Mouse (Mus musculus) heart, embryonic 10.5 days (tissue): ENCODE data around the gene Dmrta2. TPM values are rescaled to one million over a fixed set of nuclear protein-coding genes. Genes with fewer than 3 reads are reported as not detected.
A peak's percentile ranks its signal among the peaks of the same experiment; 100 is the strongest.

Experiments
- DNase-seq: peaks from one replicate; pipeline ENCODE4 v3.0.0-alpha.2; 2017; ENCODE audit warnings: low spot score
- H3K27ac ChIP-seq: fragments of 300-500 bp; sonication (generic); 2 replicates; pipeline ENCODE4 v1.5.1; 2016; ENCODE audit warnings: mild to moderate bottlenecking
- H3K27me3 ChIP-seq: fragments of 300-500 bp; sonication (generic); 2 replicates; pipeline ENCODE4 v1.6.1; 2016; ENCODE audit warnings: mild to moderate bottlenecking; ENCODE audit not compliant: poor library complexity, insufficient read depth, severe bottlenecking
- H3K36me3 ChIP-seq: fragments of 300-500 bp; sonication (generic); 2 replicates; pipeline ENCODE4 v1.6.1; 2016; ENCODE audit warnings: mild to moderate bottlenecking, moderate library complexity
- H3K4me1 ChIP-seq: fragments of 300-500 bp; sonication (generic); 2 replicates; pipeline ENCODE4 v1.6.1; 2016; ENCODE audit warnings: mild to moderate bottlenecking
- H3K4me3 ChIP-seq: fragments of 300-500 bp; sonication (generic); 2 replicates; pipeline ENCODE4 v1.5.1; 2016; ENCODE audit warnings: mild to moderate bottlenecking, moderate library complexity
- H3K9me3 ChIP-seq: fragments of 300-500 bp; sonication (generic); 2 replicates; pipeline ENCODE4 v1.6.1; 2016; ENCODE audit warnings: mild to moderate bottlenecking, moderate library complexity
- WGBS: fragments of 180-500 bp; shearing (Covaris S2); methylation state at CpG from one replicate; pipeline ENCODE4 v1.1.7; 2016; 5-methylcytosine and 5-hydroxymethylcytosine counted together
- polyA plus RNA-seq: library from polyadenylated mRNA; unstranded; fragments of >200 nt; fragmentation: Nextera tagmentation; extraction: Ambion mirVana; gene quantifications from 2 replicates; pipeline ENCODE4 v1.2.1, GENCODE M21; 2016

Gene Dmrta2
- polyA plus RNA-seq, 1 experiment from 2014 or later, result 0.15 TPM

DNA sequence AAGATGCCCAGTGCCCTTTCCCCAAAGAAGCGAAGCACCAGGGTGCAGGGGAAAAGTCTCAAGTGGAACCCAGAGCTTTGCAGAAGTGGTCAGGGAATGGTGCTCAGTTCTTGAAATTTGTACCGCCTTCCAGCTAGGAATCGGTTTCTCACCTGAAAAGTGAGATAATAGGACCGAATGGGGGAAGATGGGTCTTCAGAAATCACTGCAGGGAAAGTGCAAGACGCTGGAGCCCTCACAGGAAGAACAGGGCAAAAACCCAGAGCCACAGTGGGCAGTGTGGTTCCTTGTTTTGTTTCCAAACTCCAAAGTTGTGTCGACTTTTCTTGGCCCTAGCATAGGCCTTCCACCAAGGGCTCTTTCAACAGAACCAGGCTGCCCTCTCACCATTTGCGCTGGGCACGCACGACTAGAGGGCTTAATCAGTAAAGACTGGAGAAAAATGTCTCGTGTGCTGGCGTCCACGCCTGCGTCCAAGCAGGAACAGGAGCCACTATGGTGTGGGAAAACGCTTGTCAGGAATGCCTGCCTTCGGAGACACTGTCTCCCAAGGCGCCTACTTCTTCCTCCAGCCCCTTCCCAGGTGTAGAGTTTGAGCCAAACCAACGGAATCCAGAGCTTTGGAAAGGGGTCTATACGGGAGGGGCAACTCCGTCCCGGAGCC lies 3.7 kb upstream of the Dmrta2 start:
- WGBS, result 2% methylated on average over 20 of the region's 20 CpGs
- no peaks in the 10 kb centered on the region for H3K9me3 ChIP-seq
- H3K27me3 ChIP-seq, result peaks cover 89% of the 10 kb centered on the region
- H3K36me3 ChIP-seq, result no peaks in the 10 kb centered on the region
- no peak for DNase-seq
- peak overlapping the region; percentile 32; the same call in 1 of the 2 replicates for H3K4me3 ChIP-seq
- no peak overlapping the region for H3K27ac ChIP-seq
- peaks cover 20% of the 10 kb centered on the region for H3K4me1 ChIP-seq

DNA sequence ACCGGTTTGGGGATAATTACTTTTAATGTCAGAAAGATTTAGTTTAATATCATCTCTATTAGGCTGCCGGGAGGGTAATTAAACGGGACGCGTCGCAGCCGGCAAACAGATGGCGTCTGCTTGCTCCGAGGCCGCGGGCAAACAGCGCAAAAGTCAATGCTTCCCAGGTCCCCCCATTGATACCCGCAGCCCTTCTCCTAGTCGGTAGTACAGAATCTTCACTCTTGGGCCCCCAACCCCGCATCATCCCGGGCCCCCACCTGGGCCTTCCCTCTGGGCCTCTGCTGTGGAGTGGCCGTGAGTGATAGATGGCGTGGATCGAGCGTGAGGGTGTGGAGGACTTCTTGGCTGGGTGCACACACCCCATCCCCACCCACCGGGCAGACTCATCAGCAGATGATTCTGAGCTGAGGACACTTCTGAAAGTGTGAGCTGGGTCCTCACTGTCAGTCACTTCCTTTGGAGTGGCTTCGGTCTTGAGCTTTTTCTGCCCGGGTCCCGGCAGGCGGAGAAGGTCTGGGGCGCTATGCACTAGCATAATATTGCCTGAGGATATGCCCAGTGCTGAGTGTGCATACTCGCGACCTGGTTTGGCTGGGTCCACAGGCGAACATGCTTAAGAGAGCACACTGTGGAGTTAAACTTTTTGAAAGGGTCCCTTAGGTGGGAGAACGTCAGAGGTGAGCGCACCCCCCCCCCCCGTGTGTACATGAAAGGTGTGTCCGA lies 3.0 kb upstream of the Dmrta2 start:
- Histone ChIP-seq H3K27ac (no peak overlapping the region), H3K9me3 (no peaks in the 10 kb centered on the region), H3K4me1 (peaks cover 22% of the 10 kb centered on the region), H3K27me3 (peaks cover 96% of the 10 kb centered on the region), H3K4me3 (peak overlapping the region; percentile 32; the same call in 1 of the 2 replicates), H3K36me3 (no peaks in the 10 kb centered on the region)
- WGBS, result 2% methylated on average over 33 of the region's 33 CpGs
- DNase-seq, result no peak

DNA sequence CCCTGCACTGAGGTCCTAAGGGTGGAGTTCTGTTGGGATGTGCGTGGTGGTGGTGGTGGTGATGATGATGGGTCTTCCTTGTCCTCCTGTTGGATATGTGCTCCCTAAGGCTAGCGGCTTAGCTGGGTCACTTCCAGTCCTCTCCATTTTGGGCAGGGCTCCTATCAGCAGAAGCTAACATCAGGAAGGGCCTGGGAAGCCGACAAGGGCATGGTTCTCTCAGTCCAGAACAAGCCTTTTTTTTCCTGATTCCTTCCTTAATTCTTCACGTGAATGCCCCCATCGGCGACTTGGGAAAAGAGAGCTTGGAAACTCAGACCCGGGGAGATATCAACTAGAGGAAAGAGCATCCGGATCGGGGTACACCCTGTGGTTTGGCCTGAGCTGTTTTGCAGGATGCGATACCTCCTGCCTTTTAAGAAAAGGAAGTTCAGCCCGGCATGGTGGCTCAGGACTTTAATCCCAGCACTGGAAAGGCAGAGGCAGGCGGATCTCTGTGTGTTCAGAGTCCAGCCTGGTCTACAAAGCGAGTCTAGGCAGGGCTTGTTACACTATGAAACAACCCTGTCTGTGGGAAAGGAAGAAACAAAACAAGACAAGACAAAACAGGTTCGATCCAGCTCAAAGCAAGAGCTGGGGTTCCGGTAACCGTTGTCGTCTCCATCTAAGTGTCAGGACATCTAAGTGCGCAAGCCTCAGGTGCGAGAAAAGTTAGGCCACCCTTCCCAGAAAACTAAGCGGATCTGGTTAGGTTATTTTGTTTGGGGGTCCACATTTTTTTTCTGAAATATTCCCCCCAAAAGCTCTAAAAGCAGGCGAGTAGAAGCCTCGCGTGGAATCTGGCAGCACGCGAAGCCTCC lies 2.2 kb upstream of the Dmrta2 start:
- Histone ChIP-seq H3K36me3 (no peaks in the 10 kb centered on the region), H3K4me3 (no peak overlapping the region), H3K27ac (no peak overlapping the region), H3K27me3 (peaks cover 100% of the 10 kb centered on the region), H3K9me3 (no peaks in the 10 kb centered on the region), H3K4me1 (peaks cover 30% of the 10 kb centered on the region)
- DNase-seq, result no peak
- whole genome bisulfite sequencing, result 7% methylated on average over 25 of the region's 25 CpGs

DNA sequence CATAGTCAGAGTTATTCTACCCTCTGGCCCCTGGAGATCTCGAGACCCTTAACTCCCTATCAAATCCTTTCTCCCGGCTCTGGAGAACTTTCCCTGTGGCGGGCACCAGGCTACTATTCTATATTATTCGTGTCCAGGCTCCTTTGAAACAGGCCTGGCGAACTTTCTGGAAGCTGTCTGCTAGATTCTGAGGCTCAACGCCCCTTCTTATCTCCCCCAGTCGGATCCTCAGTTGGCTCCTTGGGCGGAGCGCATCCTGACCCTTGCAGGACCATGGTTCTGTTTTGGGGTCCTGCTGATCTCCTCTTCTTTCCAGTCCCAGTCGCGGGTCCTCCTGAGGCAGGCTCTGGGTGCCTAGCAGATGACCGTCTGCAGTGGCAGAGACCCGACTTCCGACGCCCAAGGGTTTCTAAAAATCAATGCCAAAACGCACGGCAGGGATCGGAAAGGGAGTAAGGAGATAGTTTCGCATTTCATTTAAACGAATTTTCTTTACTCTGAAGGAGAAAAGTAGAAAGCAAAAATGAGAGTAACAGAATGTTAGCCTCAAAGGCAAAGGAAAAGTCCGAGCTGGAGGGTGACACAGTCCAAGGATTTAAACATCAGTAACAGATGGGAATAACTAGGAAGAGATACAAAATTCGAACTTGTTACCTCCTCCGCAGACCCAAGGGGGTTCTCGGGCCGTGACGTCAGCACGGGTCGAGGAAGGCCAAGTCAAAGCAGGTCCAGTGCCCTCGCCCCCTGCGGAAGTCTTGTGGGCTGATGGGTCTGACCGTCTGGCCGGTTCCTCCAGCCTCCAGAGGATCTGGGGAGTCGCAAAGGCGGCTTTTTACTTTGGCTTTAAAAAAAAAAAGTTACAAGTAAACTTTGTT lies 1.3 kb upstream of the Dmrta2 start:
- 2% methylated on average over 34 of the region's 34 CpGs for WGBS
- no peak for DNase-seq
- Histone ChIP-seq H3K36me3 (no peaks in the 10 kb centered on the region), H3K4me1 (peaks cover 30% of the 10 kb centered on the region), H3K27ac (no peak overlapping the region), H3K4me3 (no peak overlapping the region), H3K27me3 (peaks cover 100% of the 10 kb centered on the region), H3K9me3 (no peaks in the 10 kb centered on the region)

DNA sequence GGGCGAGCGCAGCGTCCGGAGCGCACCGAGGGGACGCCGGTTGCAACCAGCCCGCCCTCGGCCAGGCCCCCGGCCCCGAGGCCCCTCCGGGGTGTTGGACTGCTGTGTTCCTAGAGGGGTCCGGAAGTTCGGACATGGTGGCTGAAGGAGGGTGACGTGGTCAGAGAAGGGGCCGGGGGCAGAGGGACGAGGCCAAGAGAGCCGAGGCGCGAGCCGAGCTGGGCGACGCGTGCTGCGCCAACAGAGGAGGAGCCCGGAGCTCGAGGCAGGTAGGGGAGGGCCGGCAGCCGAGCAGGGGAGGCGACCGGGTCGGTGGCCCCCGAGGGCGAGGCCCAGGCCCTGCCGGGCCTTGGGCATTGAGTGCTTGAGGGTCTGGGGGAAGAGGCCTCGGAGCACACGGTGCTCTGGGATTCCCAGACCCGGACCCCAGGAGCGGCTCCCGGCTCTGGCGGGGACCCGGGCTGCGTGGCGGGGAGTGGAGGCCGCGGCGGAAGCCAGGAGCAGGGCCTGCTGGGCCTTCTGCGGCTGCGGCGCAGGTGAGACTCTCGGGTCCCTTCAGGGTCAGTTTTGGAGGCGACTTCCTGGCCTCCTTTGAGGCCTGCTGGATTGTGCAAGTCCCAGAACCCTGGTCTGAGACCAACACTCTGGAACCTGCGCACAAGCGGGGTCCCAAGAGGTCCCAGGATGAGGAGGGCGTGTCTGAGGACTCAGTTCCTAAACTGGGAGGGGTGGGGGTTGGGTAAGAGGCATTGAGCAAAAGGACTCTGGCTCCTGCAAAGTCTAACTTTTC lies 410 bp downstream of the Dmrta2 start:
- Histone ChIP-seq H3K27ac (peak overlapping the region; percentile 67; the same call in 1 of the 2 replicates), H3K4me3 (peak overlapping the region; percentile 65), H3K27me3 (peaks cover 100% of the 10 kb centered on the region), H3K9me3 (no peaks in the 10 kb centered on the region), H3K36me3 (no peaks in the 10 kb centered on the region), H3K4me1 (peaks cover 43% of the 10 kb centered on the region)
- 0% methylated on average over 55 of the region's 56 CpGs for WGBS
- DNase-seq, result no peak

DNA sequence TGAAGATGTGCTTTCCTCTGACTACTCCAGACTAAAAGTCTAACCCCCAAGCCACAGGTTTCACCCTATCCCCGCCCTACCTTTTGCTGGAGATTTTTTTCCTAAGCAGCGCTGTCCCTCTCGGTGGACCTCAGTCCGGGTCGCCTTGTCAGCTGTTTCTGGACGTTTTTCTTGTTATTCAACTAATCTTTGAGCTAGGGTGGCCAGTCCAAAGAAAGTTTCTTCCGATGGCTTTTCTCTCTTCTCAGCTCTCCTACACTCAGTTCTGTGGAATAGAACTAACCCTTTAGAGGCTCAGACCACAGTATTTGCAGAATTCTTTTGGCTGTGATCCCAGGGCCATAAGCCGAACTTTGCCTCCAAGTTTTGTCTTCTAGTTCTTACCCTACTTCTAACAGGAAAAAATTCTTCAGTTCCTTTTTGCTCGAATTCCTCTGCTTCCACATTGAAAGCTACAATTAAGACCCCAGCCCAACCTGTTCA lies 1.0 kb downstream of the Dmrta2 start:
- Histone ChIP-seq H3K4me1 (peaks cover 49% of the 10 kb centered on the region), H3K9me3 (no peaks in the 10 kb centered on the region), H3K36me3 (no peaks in the 10 kb centered on the region), H3K27me3 (peaks cover 100% of the 10 kb centered on the region), H3K27ac (no peak overlapping the region), H3K4me3 (no peak overlapping the region; the same call in 1 of the 2 replicates)
- no peak for DNase-seq
- WGBS, result 4% methylated on average over 9 of the region's 9 CpGs

DNA sequence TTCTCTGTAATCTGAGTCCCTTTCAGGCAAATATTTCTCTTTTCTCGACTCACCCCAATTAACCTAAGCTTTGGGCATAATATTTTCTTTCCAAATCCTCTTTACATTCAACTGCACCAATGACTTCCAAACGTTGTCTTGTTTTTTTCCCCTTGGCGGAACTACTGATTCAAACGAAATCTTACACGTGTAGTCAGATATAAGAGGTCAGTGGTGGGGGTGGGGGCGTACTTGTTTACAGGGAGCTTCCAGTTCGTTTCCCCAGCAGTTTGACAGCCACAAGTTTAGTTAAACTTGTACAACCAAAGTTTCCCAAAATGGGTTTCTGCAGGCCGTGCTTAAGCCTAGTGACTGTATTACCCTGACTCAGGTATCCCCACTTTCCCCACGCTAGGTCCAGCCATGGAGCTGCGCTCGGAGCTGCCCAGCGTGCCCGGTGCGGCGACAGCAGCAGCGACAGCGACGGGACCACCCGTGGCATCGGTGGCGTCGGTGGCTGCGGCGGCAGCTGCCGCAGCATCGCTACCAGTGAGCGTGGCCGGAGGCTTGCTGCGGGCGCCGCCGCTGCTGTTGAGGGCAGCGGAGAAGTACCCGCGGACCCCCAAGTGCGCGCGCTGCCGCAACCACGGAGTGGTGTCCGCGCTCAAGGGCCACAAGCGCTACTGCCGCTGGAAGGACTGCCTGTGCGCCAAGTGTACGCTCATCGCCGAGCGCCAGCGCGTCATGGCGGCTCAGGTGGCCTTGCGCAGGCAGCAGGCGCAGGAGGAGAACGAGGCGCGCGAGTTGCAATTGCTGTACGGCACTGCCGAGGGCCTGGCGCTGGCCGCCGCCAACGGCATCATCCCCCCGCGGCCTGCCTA lies 1.8 kb downstream of the Dmrta2 start:
- H3K36me3 ChIP-seq, result no peaks in the 10 kb centered on the region
- no peaks in the 10 kb centered on the region for H3K9me3 ChIP-seq
- DNase-seq, result no peak
- H3K27me3 ChIP-seq, result peaks cover 100% of the 10 kb centered on the region
- peaks cover 54% of the 10 kb centered on the region for H3K4me1 ChIP-seq
- no peak overlapping the region; the same call in 1 of the 2 replicates for H3K27ac ChIP-seq
- peak overlapping the region; percentile 49 for H3K4me3 ChIP-seq
- 1% methylated on average over 66 of the region's 66 CpGs for WGBS

DNA sequence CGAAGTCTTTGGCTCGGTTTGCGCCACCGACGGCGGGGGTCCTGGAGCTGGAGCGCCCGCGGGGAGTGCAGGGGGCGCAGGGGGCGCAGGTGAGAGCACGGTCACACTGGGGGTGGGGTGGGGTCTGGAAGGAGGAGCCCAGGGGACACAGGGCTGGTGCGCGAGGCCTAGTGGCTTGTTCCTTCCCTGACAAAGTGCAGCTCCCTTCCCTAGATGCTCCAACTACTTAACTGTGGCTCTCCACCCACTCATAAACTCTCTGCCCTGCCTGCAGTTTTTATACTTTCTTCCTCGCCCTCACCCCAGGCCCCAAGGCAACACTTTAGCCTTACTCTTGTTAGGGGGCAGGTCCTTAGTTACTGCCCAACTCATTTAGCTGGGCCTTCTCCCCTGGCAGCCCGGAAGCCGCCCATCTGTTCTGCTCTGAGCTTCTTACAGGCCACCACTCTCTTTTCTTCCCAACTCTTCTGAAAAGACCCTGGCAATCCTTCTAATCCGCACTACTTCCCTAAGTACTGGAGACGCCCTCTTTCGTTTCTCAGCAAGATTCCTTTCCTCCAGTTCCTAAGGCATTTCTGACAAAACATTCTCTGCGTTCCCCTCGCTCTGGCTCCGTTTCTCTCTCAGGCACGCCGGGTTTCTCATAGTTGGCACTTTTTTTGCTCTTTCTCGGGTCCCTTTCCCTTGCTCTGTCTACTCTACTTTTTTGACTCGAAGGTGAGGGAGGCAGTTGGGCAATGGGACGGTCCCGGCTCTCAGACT lies 2.6 kb downstream of the Dmrta2 start:
- H3K27ac ChIP-seq, result no peak overlapping the region; the same call in 1 of the 2 replicates
- DNase-seq, result no peak
- no peaks in the 10 kb centered on the region for H3K36me3 ChIP-seq
- WGBS, result 4% methylated on average over 28 of the region's 29 CpGs
- peaks cover 58% of the 10 kb centered on the region for H3K4me1 ChIP-seq
- H3K9me3 ChIP-seq, result no peaks in the 10 kb centered on the region
- H3K4me3 ChIP-seq, result peak overlapping the region; percentile 49
- H3K27me3 ChIP-seq, result peaks cover 100% of the 10 kb centered on the region

DNA sequence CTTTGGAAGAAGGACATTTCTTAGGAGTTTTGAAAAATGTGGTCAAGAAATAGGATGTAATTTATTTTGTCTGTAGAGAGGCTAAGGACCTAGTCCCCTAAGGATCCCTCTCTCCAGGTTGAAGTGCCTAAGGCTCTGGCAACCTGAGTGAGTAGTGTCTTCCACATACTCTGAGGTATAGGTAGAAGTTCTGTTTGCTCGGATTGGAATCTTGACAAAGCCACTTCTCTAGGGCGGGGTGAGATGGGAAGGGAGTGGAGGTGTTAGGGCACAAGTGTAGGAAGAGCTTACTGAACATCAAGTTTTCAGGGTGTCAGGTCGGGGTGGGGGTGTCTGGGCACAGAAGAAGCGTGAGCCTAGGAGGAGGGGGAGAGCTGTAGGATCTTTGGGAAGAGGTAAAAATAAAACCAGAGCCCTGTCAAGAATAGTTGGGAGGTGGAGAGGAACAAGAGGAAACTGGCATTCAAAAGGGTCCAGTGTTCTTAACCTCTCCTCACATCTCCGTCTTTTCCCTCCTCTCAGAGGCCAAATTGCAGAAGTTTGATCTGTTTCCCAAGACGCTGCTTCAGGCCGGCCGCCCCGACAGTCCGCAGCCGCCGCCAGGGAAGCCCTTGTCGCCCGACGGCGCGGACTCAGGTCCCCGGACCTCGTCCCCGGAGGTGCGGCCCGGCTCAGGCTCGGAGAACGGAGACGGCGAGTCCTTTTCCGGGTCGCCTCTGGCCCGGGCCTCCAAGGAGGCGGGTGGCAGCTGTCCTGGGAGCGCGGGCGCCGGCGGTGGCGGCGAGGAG lies 3.4 kb downstream of the Dmrta2 start:
- peaks cover 58% of the 10 kb centered on the region for H3K4me1 ChIP-seq
- no peak overlapping the region for H3K27ac ChIP-seq

More for the DNA sequence above, 3.4 kb downstream of the Dmrta2 start:
- WGBS, result 1% methylated on average over 37 of the region's 37 CpGs
- no peaks in the 10 kb centered on the region for H3K9me3 ChIP-seq
- DNase-seq, result no peak
- H3K4me3 ChIP-seq, result peak overlapping the region; percentile 58
- H3K27me3 ChIP-seq, result peaks cover 100% of the 10 kb centered on the region
- no peaks in the 10 kb centered on the region for H3K36me3 ChIP-seq
